Mouse (Mus musculus) testis, postnatal 14 days (tissue): ENCODE data around the gene Fbxw27.
"Not testable (repeated sequence)": the region's sequence is repeated elsewhere in the genome, so short reads cannot be mapped to it uniquely, and the experiment has no call there.

ENCODE experiments used
- DNase-seq: peaks from one replicate; pipeline ENCODE4 v3.0.0; 2021; ENCODE audit warnings: low spot score

Fbxw27 gene

DNA sequence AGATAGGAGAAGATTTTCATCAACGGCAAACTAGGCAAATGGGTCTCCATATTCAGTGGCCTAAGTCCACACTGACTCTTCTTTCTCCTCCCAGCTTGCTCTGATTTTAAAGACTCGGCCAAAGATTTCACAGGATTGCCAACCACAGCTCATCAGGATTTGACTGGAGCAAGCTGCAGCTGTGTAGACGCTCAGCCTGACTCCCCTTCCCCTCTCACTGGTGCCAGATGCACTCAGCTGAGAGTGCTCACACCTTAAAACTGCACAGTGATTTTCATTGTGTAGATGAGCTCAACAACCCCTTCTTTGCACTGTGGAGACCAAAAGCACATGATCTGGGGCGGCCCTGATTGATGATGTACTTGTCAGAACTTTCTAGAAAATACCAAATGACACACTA lies at the start of gene Fbxw27:
Gene Fbxw27, minus strand, starts transcription at position 101 of the 400 bp plus-strand sequence.
- DNase-seq, result not testable (repeated sequence)

DNA sequence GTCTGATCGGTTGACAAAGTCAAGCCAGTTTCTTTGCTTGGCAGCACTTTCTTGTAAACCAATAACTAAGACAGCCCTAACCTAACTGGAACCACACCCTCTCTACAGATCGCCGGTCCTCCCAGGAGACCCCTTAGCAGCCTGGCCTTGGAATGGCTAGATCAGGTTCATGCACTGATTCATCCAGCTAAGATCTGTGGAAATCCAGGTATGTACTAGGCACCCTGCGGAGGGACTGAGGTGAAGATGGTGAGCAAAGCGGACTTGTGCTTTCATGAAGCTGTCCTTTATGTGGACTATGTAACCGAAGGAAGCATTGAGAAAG lies 42.6 kb upstream of the Fbxw27 start:
- DNase-seq, result no peak

DNA sequence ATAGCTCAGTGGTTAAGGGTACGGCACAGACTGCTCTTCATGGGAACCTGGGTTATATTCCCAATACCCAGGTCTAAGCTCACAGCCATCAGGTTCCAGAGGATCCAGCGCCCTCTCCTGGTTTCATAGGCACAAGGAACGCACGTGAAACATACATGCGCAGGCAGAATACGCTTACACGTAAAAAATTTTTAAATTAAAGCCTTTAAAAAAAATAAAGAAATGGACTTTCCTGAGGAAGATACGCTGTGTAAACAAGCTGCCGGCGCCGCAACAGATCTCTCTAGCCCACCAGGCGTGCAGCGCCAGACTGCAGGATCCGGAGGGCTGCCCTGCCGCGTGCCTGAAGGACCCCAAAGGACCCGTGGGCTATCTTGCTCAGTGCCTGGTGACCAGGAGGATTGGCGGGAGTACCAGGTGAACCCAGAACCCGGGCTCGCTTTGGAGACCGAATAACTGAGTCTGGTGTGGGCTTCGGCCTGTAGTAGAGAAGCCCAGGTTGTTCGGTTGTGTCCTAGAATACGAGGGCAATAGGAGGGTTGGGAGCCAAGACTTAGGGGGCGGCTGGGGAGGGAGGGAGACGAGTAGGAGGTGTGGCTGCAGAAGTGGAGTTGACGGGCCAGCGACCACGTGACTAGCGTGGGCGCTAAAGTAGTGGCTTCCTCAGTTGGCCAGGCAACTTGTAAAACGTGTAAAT lies 42.1 kb upstream of the Fbxw27 start, which contains the start of gene Nme6:
Gene Nme6, plus strand, starts transcription at position 359 of the 697 bp plus-strand sequence.
- DNase-seq, result peak; percentile 86

DNA sequence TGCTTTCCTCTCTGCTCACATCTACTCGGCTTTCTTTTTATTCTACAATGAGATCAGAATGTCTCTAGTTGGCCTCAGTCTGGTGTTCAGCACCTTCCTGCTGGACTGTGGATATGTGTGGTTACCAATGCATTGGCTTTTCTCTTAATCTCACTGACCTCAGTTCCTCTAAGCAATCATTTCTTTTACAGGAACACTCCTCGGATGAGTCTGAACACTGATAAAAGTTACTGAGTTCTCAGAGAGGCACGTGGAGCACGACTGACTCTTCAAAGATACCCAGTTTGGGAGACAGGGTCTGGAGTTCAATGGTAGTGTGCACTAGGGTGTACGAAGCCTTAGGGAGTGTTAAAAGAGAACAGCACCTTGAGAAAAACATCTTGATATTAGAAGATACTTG lies 35.7 kb upstream of the Fbxw27 start:
- DNase-seq, result no peak

DNA sequence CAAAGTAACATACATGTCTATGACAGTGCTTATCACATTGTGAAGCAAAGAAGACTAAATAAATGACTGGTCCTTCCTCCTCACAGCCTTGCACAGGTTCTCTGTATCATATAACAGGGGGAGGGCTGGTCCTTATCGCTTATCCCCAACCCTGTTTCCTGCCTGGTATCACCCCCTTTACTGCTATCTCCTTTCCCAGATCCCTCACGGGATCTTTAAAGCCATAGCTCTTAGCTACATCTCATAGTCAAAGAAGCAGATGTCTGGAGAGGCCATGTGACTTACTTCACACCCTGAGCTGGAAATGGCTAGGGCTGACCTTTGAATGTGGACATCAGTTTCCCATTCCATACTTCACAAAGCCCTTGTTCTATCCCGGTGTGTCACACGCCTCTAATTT lies 35.3 kb upstream of the Fbxw27 start:
- no peak for DNase-seq

DNA sequence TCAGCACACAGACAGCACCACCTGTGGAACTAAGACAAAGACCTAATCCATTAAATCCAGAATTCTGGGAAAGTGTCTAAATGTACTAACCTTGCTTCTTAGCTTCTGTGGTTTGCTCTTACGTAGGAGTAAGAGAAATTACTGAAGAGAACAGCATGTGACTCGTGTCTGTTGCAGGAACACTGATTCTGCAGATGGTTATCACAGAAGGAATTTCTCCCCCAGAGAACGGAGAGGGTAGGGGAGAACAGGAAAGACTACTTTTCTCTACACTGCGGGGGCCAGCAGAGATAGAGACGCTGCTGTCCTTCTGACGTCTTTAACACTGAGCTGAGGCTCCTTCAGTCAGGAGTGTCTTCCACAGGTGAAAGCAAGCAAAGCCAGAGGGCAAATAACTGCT lies 25.9 kb upstream of the Fbxw27 start:
- no peak for DNase-seq

DNA sequence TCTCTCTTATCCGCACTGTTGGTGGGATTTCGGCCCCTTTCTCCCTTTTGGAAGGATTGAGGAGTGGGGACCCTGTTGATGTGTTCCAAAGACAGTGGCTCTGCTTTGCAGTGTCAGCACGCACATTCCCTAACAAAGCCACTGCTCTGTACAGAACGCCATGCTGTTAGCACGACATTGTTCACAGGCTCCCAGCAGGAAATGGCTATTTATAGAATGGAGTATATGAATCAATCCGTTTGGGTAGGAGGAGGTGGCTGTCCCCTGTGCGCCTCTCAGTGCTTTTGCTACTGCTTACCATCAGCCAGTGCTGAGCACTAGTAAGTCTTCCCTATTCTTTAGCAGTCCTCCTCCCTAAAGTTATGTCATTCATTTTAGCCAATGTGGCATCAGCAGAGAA lies 23.0 kb upstream of the Fbxw27 start:
- DNase-seq, result no peak

DNA sequence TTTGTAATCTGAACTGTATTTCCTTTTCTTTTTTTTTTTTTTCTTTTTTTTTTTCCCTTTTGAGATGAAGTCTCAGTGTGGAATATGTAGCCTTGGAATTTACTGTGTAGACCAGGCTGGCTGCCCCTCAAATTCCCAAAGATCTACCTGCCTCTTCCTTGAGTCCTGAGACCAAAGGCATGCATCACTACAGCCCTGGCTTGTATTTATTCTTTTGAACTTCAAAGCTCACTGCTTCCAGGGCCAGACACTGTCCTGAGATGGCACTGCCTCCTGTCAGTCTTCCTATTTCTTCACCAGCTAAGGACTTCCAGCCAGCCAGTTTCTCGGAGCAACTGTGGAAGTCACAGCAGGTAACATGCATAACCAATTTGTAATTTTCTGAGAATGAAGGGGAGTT lies 21.5 kb upstream of the Fbxw27 start, which contains the start of gene Spink8:
Gene Spink8, plus strand, starts transcription at position 301 of the 400 bp plus-strand sequence.
- no peak for DNase-seq

DNA sequence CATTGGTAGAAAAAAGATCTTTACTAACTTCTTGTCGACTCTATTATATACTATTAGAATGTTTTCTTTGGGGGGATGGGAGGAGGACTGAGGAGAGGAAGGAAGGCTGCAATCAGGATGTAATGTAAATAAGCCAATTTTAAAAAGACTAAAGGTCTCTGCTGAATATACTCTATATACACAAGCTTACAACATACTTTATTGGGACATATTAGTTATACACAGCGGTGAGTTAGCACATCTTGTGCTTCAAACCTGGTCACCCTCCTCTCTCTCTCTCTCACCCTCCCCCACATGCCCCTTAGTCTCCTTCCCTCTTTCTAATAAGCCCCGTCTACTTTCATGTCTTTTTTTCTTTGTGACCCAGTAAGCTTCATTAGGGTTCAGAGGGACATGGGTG lies 17.4 kb upstream of the Fbxw27 start:
- DNase-seq, result no peak

DNA sequence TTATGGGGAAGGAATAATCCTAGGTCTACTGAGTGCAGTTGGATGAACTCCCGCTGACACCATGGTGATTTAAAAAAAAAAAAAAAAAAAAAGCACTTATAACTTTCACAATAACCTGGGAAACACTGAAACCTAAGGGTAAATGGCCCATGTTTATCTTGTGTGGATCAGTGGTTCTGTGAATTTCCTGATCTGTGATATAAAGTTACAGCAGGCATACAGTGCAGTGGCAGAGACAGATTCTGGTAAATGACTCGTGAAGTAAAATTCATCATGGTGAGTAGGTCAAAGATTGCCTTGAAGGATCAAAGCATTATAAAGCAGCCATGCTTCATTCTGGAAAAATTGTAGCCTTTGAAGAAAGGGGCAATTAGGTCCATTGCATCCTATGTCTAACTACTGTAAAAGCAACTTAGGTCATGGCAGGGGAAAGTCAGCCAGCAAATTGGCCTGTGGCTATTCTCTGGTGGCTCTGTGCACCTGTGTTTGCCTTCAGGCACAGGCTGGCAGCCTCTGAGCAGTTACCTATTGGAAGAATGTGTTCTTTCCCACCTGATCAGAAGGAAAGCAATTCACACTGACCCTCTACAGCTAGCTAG lies 16.3 kb upstream of the Fbxw27 start:
- no peak for DNase-seq

DNA sequence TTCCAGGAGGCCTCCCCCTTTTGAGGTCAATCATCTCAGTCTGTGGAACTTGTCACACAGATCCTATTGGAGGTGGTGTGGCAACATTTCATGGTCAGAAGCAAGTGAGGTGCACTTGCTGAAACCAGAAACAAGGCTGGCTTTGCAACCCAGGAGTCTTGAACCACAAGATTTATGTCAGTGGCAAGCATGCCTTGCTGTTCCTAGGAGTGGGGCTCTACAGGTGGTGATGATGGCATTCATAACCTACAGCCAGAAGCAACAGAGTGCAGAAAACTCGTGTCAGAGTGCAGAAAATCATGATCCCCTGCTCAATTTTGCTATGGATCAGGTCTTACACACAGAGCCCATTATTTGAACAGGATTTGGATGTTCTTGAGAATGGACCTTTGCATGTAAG lies 15.8 kb upstream of the Fbxw27 start:
- no peak for DNase-seq

DNA sequence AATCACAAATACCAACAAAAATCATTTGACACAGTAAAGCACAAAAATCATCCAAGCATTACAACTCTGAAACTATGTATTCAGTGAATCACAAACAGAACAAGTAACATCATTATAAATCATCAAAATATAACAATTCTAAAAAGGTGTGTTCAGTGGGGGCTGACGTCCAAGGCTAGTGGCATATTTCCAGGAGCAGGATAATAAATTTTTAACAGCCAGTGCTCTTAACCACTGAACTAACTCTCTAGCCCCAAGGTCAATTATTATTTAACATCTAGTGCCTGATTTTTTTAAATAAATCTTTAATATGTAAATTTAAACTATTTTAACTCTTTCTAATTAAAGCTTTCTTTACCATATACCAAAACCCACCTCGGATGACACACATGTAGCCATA lies 15.1 kb upstream of the Fbxw27 start:
- not testable (repeated sequence) for DNase-seq

DNA sequence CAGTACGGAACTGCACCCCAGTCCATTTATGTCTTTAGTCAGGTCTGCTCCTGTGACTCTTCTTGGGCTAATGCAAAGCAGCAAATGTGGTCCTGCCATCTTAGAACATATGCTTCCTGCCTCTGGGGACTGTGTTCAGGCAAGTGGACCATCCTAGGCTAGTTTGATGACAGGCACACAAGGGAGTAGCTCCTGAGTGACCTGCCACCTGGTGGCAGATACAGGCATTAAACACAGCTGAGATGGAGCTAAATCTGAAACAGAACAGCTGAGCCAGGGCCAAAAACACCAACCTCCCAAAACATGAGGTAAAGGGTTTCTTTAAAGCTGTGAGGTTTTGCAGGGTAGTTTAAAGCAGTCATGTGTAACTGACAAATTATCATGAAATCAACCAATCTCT lies 7.6 kb upstream of the Fbxw27 start:
- DNase-seq, result no peak

DNA sequence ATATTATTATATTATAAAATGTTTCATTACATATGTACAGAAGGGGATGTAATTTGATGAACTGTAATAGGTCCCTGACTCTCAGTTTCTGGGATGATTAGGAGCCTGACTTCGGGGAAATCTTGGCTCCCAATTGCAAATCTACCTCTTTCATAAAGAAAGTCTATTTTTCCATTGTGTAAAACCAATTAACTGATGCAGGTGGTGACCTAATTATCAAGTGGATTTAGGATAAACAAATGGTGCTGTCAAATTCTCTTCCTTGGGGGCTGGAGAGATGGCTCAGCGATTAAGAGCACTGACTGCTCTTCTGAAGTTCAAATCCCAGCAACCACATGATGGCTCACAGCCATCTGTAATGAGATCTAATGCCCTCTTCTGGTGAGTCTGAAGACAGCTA lies 5.3 kb upstream of the Fbxw27 start:
- no peak for DNase-seq

DNA sequence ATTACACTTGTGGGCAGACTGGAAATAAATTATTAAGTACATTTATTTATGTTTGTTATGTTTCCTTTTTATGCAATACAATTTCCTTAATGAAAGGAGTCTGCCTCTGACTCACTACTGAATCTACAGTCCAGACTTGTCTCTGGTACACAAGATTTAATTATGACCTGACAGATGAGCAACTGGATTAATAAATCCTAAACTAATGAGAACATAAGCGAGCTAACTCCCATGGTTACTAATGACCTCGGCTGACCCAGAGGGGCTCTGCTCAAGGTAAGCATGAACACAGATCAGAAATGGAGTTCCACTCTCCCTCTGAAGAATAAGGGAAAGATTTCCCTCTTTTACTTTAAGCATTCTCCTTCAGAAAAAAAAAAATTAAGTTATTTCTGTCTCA lies 4.8 kb upstream of the Fbxw27 start:
- DNase-seq, result no peak

DNA sequence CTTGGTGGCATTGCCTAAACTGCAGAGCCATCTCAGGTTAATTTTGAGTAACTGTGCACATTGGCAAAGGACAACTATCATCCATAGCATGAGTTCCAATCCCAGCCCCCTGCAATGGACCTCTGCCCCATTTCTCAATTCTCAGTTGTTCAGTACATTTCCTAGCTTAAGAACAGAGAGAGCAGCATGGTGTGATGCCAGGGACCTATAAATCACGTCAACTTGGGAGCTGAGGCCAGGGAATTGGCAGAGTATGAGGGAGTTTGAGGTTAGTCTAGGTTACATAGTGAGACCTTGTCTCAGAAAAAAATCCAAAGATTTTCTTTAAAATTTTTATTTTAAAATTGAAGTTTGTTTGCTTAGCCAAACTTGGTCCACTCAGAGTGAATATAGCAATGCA lies 23.6 kb downstream of the Fbxw27 start:
- not testable (repeated sequence) for DNase-seq

DNA sequence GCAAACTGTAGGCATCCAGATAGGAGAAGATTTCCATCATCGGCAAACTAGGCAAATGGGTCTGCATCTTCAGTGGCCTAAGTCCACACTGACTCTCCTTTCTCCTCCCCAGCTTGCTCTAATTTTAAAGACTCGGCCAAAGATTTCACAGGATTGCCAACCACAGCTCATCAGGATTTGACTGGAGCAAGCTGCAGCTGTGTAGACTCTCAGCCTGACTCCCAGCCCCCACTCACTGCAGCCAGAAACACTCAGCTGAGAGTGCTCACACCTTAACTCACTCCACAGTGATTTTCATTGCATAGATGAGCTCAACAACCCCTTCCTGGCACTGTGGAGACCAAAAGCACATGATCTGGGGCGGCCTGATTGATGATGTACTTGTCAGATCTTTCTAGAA lies 44.5 kb downstream of the Fbxw27 start, which contains the start of gene Fbxw26:
Gene Fbxw26, minus strand, starts transcription at position 101 of the 400 bp plus-strand sequence.
- not testable (repeated sequence) for DNase-seq
